In genomic region chr2:94042461-94042860, GRCm38 (mm10) we compare ENCODE assay signal across 26 mouse cellular contexts. TPM values are rescaled to one million over a fixed set of nuclear protein-coding genes. Genes with fewer than 3 reads are reported as not detected.
DNase-seq lines count a peak whose midpoint lies in the region; ATAC-seq and TF ChIP-seq lines count a peak whose summit lies in the region.
"Had no signal": no experiment of that assay in that cellular context is flagged by ENCODE, and none has a peak within 500 bp of the region (broad histone marks: within the 10 kb centered on the region; RNA-seq: fewer than 3 reads in every experiment).

No protein-coding gene starts in this region.

- H3K27ac ChIP-seq in forebrain, embryonic 15.5 days (replicated peaks), result peak overlapping the region; percentile 55
- no peak overlapping the region; the same call in 1 of the 2 replicates for H3K27ac ChIP-seq in forebrain, embryonic 14.5 days (ENCODE audit: low read depth, low read length)
- H3K27ac ChIP-seq in midbrain, embryonic 14.5 days (replicated peaks; ENCODE audit: low read depth, low read length), result 0 out of 2 replicates have a peak overlapping the region, but pooled peaks have one; percentile 65
- no peak overlapping the region for H3K27ac ChIP-seq in midbrain, embryonic 10.5 days (replicated peaks)
- no peak overlapping the region for H3K27ac ChIP-seq in heart, adult 2 months
- H3K27ac ChIP-seq: embryonic facial prominence, embryonic 12.5 days; heart, embryonic 10.5 days had no signal

- H3K9ac ChIP-seq in forebrain, embryonic 15.5 days (replicated peaks), result no peak overlapping the region
- no peak overlapping the region for H3K9ac ChIP-seq in forebrain, embryonic 14.5 days (ENCODE audit: low read length)
- H3K9ac ChIP-seq in midbrain, embryonic 14.5 days (replicated peaks; ENCODE audit: low read length), result no peak overlapping the region
- no peak overlapping the region for H3K9ac ChIP-seq in heart, adult 2 months (ENCODE audit: low read depth, low read length)
- H3K9ac ChIP-seq: embryonic facial prominence, embryonic 12.5 days; hindbrain, embryonic 13.5 days had no signal

- H3K36me3 ChIP-seq in forebrain, embryonic 15.5 days, result no peaks in the 10 kb centered on the region
- H3K36me3 ChIP-seq in forebrain, embryonic 14.5 days (ENCODE audit: control insufficient read depth, insufficient read depth, low read length), result no peaks in the 10 kb centered on the region
- H3K36me3 ChIP-seq in midbrain, embryonic 14.5 days (ENCODE audit: control insufficient read depth, insufficient read depth, low read length), result no peaks in the 10 kb centered on the region
- peaks cover 23% of the 10 kb centered on the region for H3K36me3 ChIP-seq in midbrain, embryonic 10.5 days
- no peaks in the 10 kb centered on the region for H3K36me3 ChIP-seq in heart, adult 2 months (ENCODE audit: control insufficient read depth, insufficient read depth, low read length)
- H3K36me3 ChIP-seq: embryonic facial prominence, embryonic 12.5 days; hindbrain, embryonic 13.5 days had no signal

- TF ChIP-seq EP300 in heart, adult 2 months (IDR thresholded peaks at IDR 0.05; ENCODE audit: insufficient read depth, low read depth, low read length), result no peak

- H3K4me3 ChIP-seq in forebrain, embryonic 15.5 days, result no peak overlapping the region
- H3K4me3 ChIP-seq in forebrain, embryonic 14.5 days (ENCODE audit: low read depth, low read length), result no peak overlapping the region
- no peak overlapping the region for H3K4me3 ChIP-seq in midbrain, embryonic 14.5 days (replicated peaks; ENCODE audit: low read depth, low read length)
- H3K4me3 ChIP-seq in midbrain, embryonic 10.5 days, result no peak overlapping the region
- H3K4me3 ChIP-seq in heart, adult 2 months, result no peak overlapping the region
- H3K4me3 ChIP-seq: embryonic facial prominence, embryonic 12.5 days; heart, embryonic 10.5 days; hindbrain, embryonic 13.5 days had no signal

- peaks cover 27% of the 10 kb centered on the region for H3K4me1 ChIP-seq in forebrain, embryonic 15.5 days
- peaks cover 15% of the 10 kb centered on the region for H3K4me1 ChIP-seq in forebrain, embryonic 14.5 days (ENCODE audit: control insufficient read depth, insufficient read depth, low read length)
- H3K4me1 ChIP-seq in midbrain, embryonic 14.5 days (ENCODE audit: control insufficient read depth, insufficient read depth, low read length), result peaks cover 20% of the 10 kb centered on the region
- peaks cover 14% of the 10 kb centered on the region for H3K4me1 ChIP-seq in midbrain, embryonic 10.5 days
- peaks cover 1% of the 10 kb centered on the region for H3K4me1 ChIP-seq in heart, adult 2 months (ENCODE audit: control insufficient read depth, insufficient read depth, low read length)
- H3K4me1 ChIP-seq: embryonic facial prominence, embryonic 12.5 days had no signal

- no peaks in the 10 kb centered on the region for H3K27me3 ChIP-seq in forebrain, embryonic 15.5 days
- no peaks in the 10 kb centered on the region for H3K27me3 ChIP-seq in forebrain, embryonic 14.5 days (replicated peaks; ENCODE audit: control insufficient read depth, insufficient read depth, low read length)
- H3K27me3 ChIP-seq in midbrain, embryonic 14.5 days (ENCODE audit: control insufficient read depth, insufficient read depth, low read length), result no peaks in the 10 kb centered on the region
- no peaks in the 10 kb centered on the region for H3K27me3 ChIP-seq in midbrain, embryonic 10.5 days (ENCODE audit: low read depth, poor library complexity, severe bottlenecking)
- H3K27me3 ChIP-seq in heart, adult 2 months (ENCODE audit: control insufficient read depth, insufficient read depth, low read length), result no peaks in the 10 kb centered on the region
- H3K27me3 ChIP-seq: embryonic facial prominence, embryonic 12.5 days; hindbrain, embryonic 13.5 days had no signal

- H3K9me3 ChIP-seq in forebrain, embryonic 15.5 days, result no peaks in the 10 kb centered on the region
- no peaks in the 10 kb centered on the region for H3K9me3 ChIP-seq in forebrain, embryonic 14.5 days (replicated peaks; ENCODE audit: control insufficient read depth, low read length)
- H3K9me3 ChIP-seq in midbrain, embryonic 14.5 days (ENCODE audit: control insufficient read depth, low read length), result no peaks in the 10 kb centered on the region
- no peaks in the 10 kb centered on the region for H3K9me3 ChIP-seq in midbrain, embryonic 10.5 days (replicated peaks)
- H3K9me3 ChIP-seq: embryonic facial prominence, embryonic 12.5 days; heart, embryonic 10.5 days; hindbrain, embryonic 13.5 days had no signal

- WGBS in forebrain, embryonic 15.5 days, result 94% methylated on average over 3 of the region's 3 CpGs
- 93% methylated on average over 3 of the region's 3 CpGs for WGBS in forebrain, embryonic 14.5 days
- 96% methylated on average over 3 of the region's 3 CpGs for WGBS in midbrain, embryonic 14.5 days
- WGBS in midbrain, embryonic 10.5 days, result 97% methylated on average over 3 of the region's 3 CpGs
- WGBS in heart, adult 2 months, result 95% methylated on average over 3 of the region's 3 CpGs

- no peaks in the 10 kb centered on the region for H3K79me2 ChIP-seq in heart, adult 2 months (replicated peaks; ENCODE audit: control insufficient read depth, insufficient read depth, low read length)

- no peak for ATAC-seq in forebrain, embryonic 15.5 days (replicated peaks)
- ATAC-seq in forebrain, embryonic 14.5 days, result no peak
- ATAC-seq in midbrain, embryonic 14.5 days (ENCODE audit: low FRiP score, low TSS enrichment), result no peak
- ATAC-seq: CD4-positive, CD25-positive, alpha-beta regulatory T cell, adult 4 months had no signal

- H3K4me2 ChIP-seq in forebrain, embryonic 15.5 days (replicated peaks), result no peak overlapping the region
- no peak overlapping the region for H3K4me2 ChIP-seq in forebrain, embryonic 14.5 days (ENCODE audit: low read length)
- H3K4me2 ChIP-seq in midbrain, embryonic 14.5 days (ENCODE audit: low read length), result no peak overlapping the region
- H3K4me2 ChIP-seq: embryonic facial prominence, embryonic 12.5 days; hindbrain, embryonic 13.5 days had no signal

- DNase-seq in forebrain, embryonic 14.5 days (ENCODE audit: low spot score), result no peak
- DNase-seq in kidney, adult 9 months, result peak; percentile 53
- no peak for DNase-seq in kidney, postnatal 14 days
- DNase-seq in midbrain, embryonic 14.5 days, result no peak
- DNase-seq in midbrain, embryonic 10.5 days (ENCODE audit: low spot score), result no peak
- no peak for DNase-seq in heart, adult 2 months
- DNase-seq: adrenal gland, postnatal 14 days; B cell, adult 2 months; cerebellum, adult 11-12 months; cerebellum, adult 9-10 months; cerebellum, postnatal 25 days; gastrocnemius, postnatal 36 days; heart, adult 11 months; heart, postnatal 10 days; heart, postnatal 4 days had no signal

- TF ChIP-seq CTCF in heart, adult 2 months (IDR thresholded peaks at IDR 0.05), result no peak

- no peak for TF ChIP-seq POLR2A in heart, adult 2 months (IDR thresholded peaks at IDR 0.05; ENCODE audit: insufficient read depth, low read depth, low read length)

- intact Hi-C loops in heart, adult 2 months (cut with DNase I), result no loop called here

RNA-seq across cellular contexts. Expression of gene Alkbh3, which starts 31.9 kb away (rescaled TPM):
- polyA plus RNA-seq in forebrain, embryonic 15.5 days (2015; fragmentation: Nextera tagmentation; extraction: Ambion mirVana), result 54.9 and 58.1 TPM in 2 replicates
- 47.5 and 52.2 TPM in 2 replicates for polyA plus RNA-seq in forebrain, embryonic 14.5 days (2014; fragmentation: Nextera tagmentation; extraction: Ambion mirVana)
- polyA plus RNA-seq in midbrain, embryonic 14.5 days (2014; fragmentation: Nextera tagmentation; extraction: Ambion mirVana), result 45.7 and 53.7 TPM in 2 replicates
- 47.8 and 51.5 TPM in 2 replicates for polyA plus RNA-seq in midbrain, embryonic 10.5 days (2016; fragmentation: Nextera tagmentation; extraction: Ambion mirVana)
- total RNA-seq in heart, adult 2 months (2021), result 10 to 100 TPM; 47.5 to 53.5 TPM
- 54.3 and 73.2 TPM in 2 replicates for polyA plus RNA-seq in heart, adult 2 months (2012; rRNA removed)
- total RNA-seq: MEL had no signal

RNA-seq across cellular contexts. Expression of gene Gm27027, which starts 46.3 kb away (rescaled TPM):
- not detected in 2 replicates for polyA plus RNA-seq in forebrain, embryonic 15.5 days (2015; fragmentation: Nextera tagmentation; extraction: Ambion mirVana)
- polyA plus RNA-seq in forebrain, embryonic 14.5 days (2014; fragmentation: Nextera tagmentation; extraction: Ambion mirVana), result not detected in 2 replicates
- polyA plus RNA-seq in midbrain, embryonic 14.5 days (2014; fragmentation: Nextera tagmentation; extraction: Ambion mirVana), result not detected in 2 replicates
- polyA plus RNA-seq in midbrain, embryonic 10.5 days (2016; fragmentation: Nextera tagmentation; extraction: Ambion mirVana), result not detected in 2 replicates
- not detected for total RNA-seq in heart, adult 2 months (2021)
- polyA plus RNA-seq in heart, adult 2 months (2012; rRNA removed), result not detected in 2 replicates
- total RNA-seq: adrenal gland, adult 18-20 months; adrenal gland, postnatal 14 days; gastrocnemius, adult 8-10 months; MEL had no signal
- polyA plus RNA-seq: CD4-positive, CD25-positive, alpha-beta regulatory T cell, adult 4 months; cortical plate, adult 2 months; embryonic facial prominence, embryonic 12.5 days; forebrain, embryonic 11.5 days; heart, embryonic 10.5 days; heart, embryonic 14.5 days; hindbrain, embryonic 13.5 days had no signal

Comparison
In these comparisons a context has a peak if more than half of its experiments do, and no peak if none do; other contexts are left out.
1. H3K27ac ChIP-seq: peak in forebrain, embryonic 15.5 days (single experiment) and midbrain, embryonic 14.5 days (single experiment); none in forebrain, embryonic 14.5 days (single experiment), midbrain, embryonic 10.5 days (single experiment) and heart, adult 2 months (single experiment).